Mouse (Mus musculus) midbrain, embryonic 14.5 days (tissue): Measurements from ENCODE around the gene Rsph14. TPM values are rescaled to one million over a fixed set of nuclear protein-coding genes. Genes with fewer than 3 reads are reported as not detected.

Experiments
- ATAC-seq: fragments of 200-750 bp; cut with Nextera tagmentation; 2 replicates; pipeline ENCODE4 v1.8.0; 2017; ENCODE audit warnings: moderate number of reproducible peaks, moderate library complexity; ENCODE audit not compliant: low FRiP score, low TSS enrichment
- DNase-seq: peaks from one replicate; pipeline ENCODE4 v3.0.0-alpha.2; 2015
- H3K27ac ChIP-seq: fragments of 300-500 bp; sonication (generic); replicated peaks from 2 replicates; pipeline ENCODE4 v1.5.1; 2014; ENCODE audit warnings: mild to moderate bottlenecking, low read depth, low read length, moderate library complexity
- H3K27me3 ChIP-seq: fragments of 300-500 bp; sonication (generic); 2 replicates; pipeline ENCODE4 v1.6.1; 2014; ENCODE audit warnings: low read length, control low read depth, mixed read lengths; ENCODE audit not compliant: control insufficient read depth, insufficient read depth
- H3K36me3 ChIP-seq: fragments of 300-500 bp; sonication (generic); 2 replicates; pipeline ENCODE4 v1.6.1; 2014; ENCODE audit warnings: low read length, control low read depth; ENCODE audit not compliant: control insufficient read depth, insufficient read depth
- H3K4me1 ChIP-seq: fragments of 300-500 bp; sonication (generic); 2 replicates; pipeline ENCODE4 v1.6.1; 2014; ENCODE audit warnings: mild to moderate bottlenecking, antibody characterized with exemption, low read length, control low read depth; ENCODE audit not compliant: control insufficient read depth, insufficient read depth
- H3K4me2 ChIP-seq: fragments of 300-500 bp; sonication (generic); 2 replicates; pipeline ENCODE4 v1.6.1; 2014; ENCODE audit warnings: mild to moderate bottlenecking, low read length, moderate library complexity
- H3K4me3 ChIP-seq: fragments of 300-500 bp; sonication (generic); replicated peaks from 2 replicates; pipeline ENCODE4 v1.5.1; 2014; ENCODE audit warnings: low read depth, low read length
- H3K9ac ChIP-seq: fragments of 300-500 bp; sonication (generic); replicated peaks from 2 replicates; pipeline ENCODE4 v1.6.1; 2014; ENCODE audit warnings: mild to moderate bottlenecking, low read length, moderate library complexity
- H3K9me3 ChIP-seq: fragments of 300-500 bp; sonication (generic); 2 replicates; pipeline ENCODE4 v1.6.1; 2016; ENCODE audit warnings: low read length, control low read depth, mixed read lengths; ENCODE audit not compliant: control insufficient read depth
- WGBS: fragments of 180-500 bp; shearing (Covaris S2); extraction: QIAGEN DNeasy Blood & Tissue Kit; methylation state at CpG from one replicate; pipeline ENCODE4 v1.1.7; 2014; 5-methylcytosine and 5-hydroxymethylcytosine counted together
- polyA plus RNA-seq: library from polyadenylated mRNA; unstranded; fragments of >200 nt; fragmentation: Nextera tagmentation; extraction: Ambion mirVana; gene quantifications from 2 replicates; pipeline ENCODE4 v1.2.1, GENCODE M21; 2014

Gene Rsph14
- polyA plus RNA-seq, 1 experiment from 2014 or later, result 0.68 TPM

DNA sequence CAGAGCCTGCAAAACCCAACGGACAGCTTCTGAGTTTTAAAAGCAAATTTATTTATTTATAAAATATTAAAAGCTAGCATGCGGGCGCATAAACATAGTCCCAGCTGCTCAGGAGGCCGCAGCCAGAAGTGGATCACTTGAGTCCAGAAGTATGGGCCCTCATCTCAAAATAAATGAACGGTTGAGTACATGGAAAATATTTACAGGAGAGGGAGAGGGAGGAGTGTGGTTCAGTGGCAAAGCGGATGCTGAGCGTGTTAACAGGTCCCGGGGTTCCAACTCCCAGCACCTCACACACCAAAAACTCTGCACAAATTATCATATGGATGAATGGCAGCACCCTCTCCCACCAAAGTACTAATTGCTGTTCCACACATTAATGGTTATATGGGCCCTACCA, 25.9 kb upstream of the Rsph14 start:
- Histone ChIP-seq H3K4me2 (no peak overlapping the region), H3K4me3 (no peak overlapping the region), H3K27ac (no peak overlapping the region), H3K4me1 (peaks cover 43% of the 10 kb centered on the region), H3K9me3 (no peaks in the 10 kb centered on the region), H3K27me3 (no peaks in the 10 kb centered on the region), H3K36me3 (no peaks in the 10 kb centered on the region), H3K9ac (no peak overlapping the region)
- 65% methylated on average over 8 of the region's 8 CpGs for WGBS
- DNase-seq (no peak), ATAC-seq (no peak)

GRCm38 (mm10) chr10:75056255-75056654, 23.9 kb upstream of the Rsph14 start:
- ATAC-seq (peak; percentile 22; the same call in 1 of the 2 replicates), DNase-seq (peak; percentile 72)
- peaks cover 24% of the 10 kb centered on the region for H3K4me1 ChIP-seq
- H3K4me3 ChIP-seq, result no peak overlapping the region
- no peak overlapping the region for H3K4me2 ChIP-seq
- WGBS, result 3% methylated on average over 4 of the region's 4 CpGs
- H3K27me3 ChIP-seq, result no peaks in the 10 kb centered on the region
- H3K36me3 ChIP-seq, result no peaks in the 10 kb centered on the region
- no peaks in the 10 kb centered on the region for H3K9me3 ChIP-seq
- H3K9ac ChIP-seq, result no peak overlapping the region; the same call in 1 of the 2 replicates
- H3K27ac ChIP-seq, result peak overlapping the region; percentile 63

GRCm38 (mm10) chr10:75055672-75056071, 23.3 kb upstream of the Rsph14 start:
- Histone ChIP-seq H3K4me3 (no peak overlapping the region), H3K27ac (peak overlapping the region; percentile 63)

DNA sequence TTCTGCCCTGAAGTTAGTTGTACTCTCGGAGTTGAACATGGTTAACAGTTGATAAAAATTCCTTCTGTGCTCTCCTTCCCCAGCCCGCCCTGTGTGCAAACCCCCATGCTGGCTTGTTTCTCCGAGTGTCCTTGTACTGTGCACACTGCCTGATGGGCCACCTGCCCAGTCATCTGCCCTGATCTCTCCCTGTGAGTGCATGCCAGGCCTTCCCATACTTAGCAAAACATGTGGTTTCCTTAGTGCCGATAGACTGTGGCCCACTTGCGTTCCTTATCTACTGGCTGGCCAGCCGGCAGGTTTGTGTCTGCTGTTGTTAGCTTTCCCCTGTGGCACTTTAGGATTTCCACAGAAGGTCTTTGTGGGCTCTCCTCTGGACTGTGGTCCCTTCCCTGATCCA, 21.7 kb upstream of the Rsph14 start:
- Histone ChIP-seq H3K4me3 (no peak overlapping the region), H3K9me3 (no peaks in the 10 kb centered on the region), H3K4me2 (no peak overlapping the region), H3K4me1 (peaks cover 17% of the 10 kb centered on the region), H3K36me3 (no peaks in the 10 kb centered on the region), H3K27ac (no peak overlapping the region), H3K9ac (no peak overlapping the region), H3K27me3 (no peaks in the 10 kb centered on the region)
- WGBS, result 81% methylated on average over 6 of the region's 6 CpGs
- ATAC-seq (no peak), DNase-seq (no peak)

More at GRCm38 (mm10) chr10:75055672-75056071, 23.3 kb upstream of the Rsph14 start:
- no peaks in the 10 kb centered on the region for H3K27me3 ChIP-seq
- H3K36me3 ChIP-seq, result no peaks in the 10 kb centered on the region
- peaks cover 24% of the 10 kb centered on the region for H3K4me1 ChIP-seq
- ATAC-seq (no peak), DNase-seq (no peak)
- H3K9me3 ChIP-seq, result no peaks in the 10 kb centered on the region
- 50% methylated on average over 5 of the region's 5 CpGs for whole genome bisulfite sequencing
- no peak overlapping the region for H3K9ac ChIP-seq
- no peak overlapping the region for H3K4me2 ChIP-seq

- WGBS, result 87% methylated on average over 4 of the region's 4 CpGs
- Histone ChIP-seq H3K4me1 (peaks cover 17% of the 10 kb centered on the region), H3K27ac (no peak overlapping the region), H3K27me3 (no peaks in the 10 kb centered on the region), H3K9me3 (no peaks in the 10 kb centered on the region), H3K9ac (no peak overlapping the region), H3K4me3 (no peak overlapping the region), H3K36me3 (no peaks in the 10 kb centered on the region), H3K4me2 (no peak overlapping the region)
- no peak for ATAC-seq
- DNase-seq, result no peak
Observed at GRCm38 (mm10) chr10:75053655-75054054, 21.3 kb upstream of the Rsph14 start.

DNA sequence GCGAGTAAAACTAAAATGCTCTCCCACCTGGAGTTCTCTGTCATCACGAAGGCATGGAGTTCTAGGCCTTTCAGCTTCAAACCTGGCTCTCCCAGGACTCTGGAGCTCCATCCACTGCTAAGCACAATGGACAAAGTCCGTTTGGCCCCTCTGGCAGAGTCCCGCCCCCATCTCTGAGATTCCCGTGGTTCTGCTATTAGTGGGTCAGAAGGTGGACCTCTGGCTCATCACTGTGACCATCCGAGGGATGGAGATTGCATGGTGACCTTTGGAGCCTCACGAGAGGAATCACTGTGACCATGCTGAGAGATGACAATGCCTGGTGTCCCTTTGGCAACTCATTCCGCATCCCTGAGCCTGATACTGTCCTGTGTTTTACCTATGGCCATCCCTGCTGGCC, 20.5 kb upstream of the Rsph14 start:
- 79% methylated on average over 8 of the region's 8 CpGs for WGBS
- Histone ChIP-seq H3K27ac (no peak overlapping the region), H3K36me3 (no peaks in the 10 kb centered on the region), H3K9ac (no peak overlapping the region), H3K4me3 (no peak overlapping the region), H3K9me3 (no peaks in the 10 kb centered on the region), H3K4me1 (peaks cover 17% of the 10 kb centered on the region), H3K27me3 (no peaks in the 10 kb centered on the region), H3K4me2 (no peak overlapping the region)
- no peak for ATAC-seq
- DNase-seq, result no peak

DNA sequence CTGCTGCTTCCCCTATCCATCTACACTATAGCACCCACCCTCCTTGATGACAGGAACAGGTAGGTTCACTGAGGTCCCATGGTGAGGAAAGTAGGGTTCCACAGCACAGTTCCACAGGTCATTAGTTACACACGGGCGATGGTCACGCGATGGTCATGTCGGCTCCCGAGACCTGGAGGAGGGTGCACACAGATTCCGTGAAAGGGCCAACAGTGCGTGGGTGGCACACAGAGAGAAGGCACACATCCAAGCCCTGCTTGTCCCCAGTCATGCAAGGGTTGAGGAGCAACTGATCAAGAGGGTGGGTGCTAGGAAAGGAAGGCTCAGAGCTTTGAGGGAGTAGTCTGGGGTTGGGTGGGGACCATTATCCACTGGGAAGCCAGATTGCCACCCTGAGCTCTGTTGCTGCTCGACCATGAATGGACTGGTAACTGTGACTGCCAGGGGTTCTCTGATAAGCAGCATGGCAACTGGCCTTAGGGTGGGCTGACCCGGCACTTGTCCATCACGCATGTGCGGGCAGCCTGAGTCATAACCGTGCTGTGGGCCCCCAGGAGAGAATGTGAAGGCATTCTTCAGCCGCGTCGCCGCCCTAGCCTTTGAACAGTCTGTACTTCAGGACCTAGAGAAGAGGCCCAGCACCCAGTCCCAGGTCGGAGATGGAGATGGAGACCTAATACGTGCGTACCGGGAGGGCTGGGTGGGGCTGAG, 19.1 kb upstream of the Rsph14 start:
- Histone ChIP-seq H3K4me1 (peaks cover 11% of the 10 kb centered on the region), H3K27ac (no peak overlapping the region), H3K9ac (no peak overlapping the region), H3K4me2 (no peak overlapping the region), H3K27me3 (no peaks in the 10 kb centered on the region), H3K4me3 (no peak overlapping the region), H3K9me3 (no peaks in the 10 kb centered on the region), H3K36me3 (no peaks in the 10 kb centered on the region)
- ATAC-seq, result no peak
- WGBS, result 93% methylated on average over 21 of the region's 21 CpGs
- no peak for DNase-seq

GRCm38 (mm10) chr10:75048711-75049110, 16.3 kb upstream of the Rsph14 start:
- H3K27ac ChIP-seq, result no peak overlapping the region
- no peak for ATAC-seq
- H3K27me3 ChIP-seq, result no peaks in the 10 kb centered on the region
- H3K4me2 ChIP-seq, result no peak overlapping the region
- 0 out of 2 replicates have a peak, but pooled peaks cover 2% of the 10 kb centered on the region for H3K36me3 ChIP-seq
- H3K4me1 ChIP-seq, result no peaks in the 10 kb centered on the region
- WGBS, result 91% methylated on average over 7 of the region's 7 CpGs
- DNase-seq, result no peak
- no peak overlapping the region for H3K9ac ChIP-seq
- no peak overlapping the region for H3K4me3 ChIP-seq
- H3K9me3 ChIP-seq, result no peaks in the 10 kb centered on the region

DNA sequence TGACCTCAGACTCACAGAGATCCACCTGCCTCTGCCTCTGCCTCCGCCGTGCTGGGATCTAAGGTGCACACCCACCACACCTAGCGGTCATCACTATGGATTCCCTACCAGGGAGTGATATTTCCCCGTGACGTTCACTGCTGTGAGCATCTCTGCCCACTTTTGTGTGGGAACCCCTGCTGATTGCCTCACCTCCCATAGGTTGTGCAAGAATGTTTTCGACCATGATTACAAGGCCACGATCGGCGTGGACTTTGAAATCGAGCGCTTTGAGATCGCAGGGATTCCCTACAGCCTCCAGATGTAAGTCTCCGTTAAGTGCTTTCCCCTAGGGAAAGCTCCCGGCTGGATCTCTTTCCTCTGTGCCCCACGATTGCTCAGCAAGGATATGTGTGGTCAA, 13.4 kb upstream of the Rsph14 start:
- no peaks in the 10 kb centered on the region for H3K27me3 ChIP-seq
- peaks cover 9% of the 10 kb centered on the region; the same call in 1 of the 2 replicates for H3K4me1 ChIP-seq
- DNase-seq, result no peak
- no peak overlapping the region for H3K4me3 ChIP-seq
- H3K4me2 ChIP-seq, result no peak overlapping the region
- H3K36me3 ChIP-seq, result 0 out of 2 replicates have a peak, but pooled peaks cover 2% of the 10 kb centered on the region
- no peak overlapping the region for H3K9ac ChIP-seq
- WGBS, result 91% methylated on average over 15 of the region's 15 CpGs
- ATAC-seq, result no peak
- H3K27ac ChIP-seq, result no peak overlapping the region
- no peaks in the 10 kb centered on the region for H3K9me3 ChIP-seq
